Mouse (Mus musculus): ENCODE data around the gene Papolb. TPM values are rescaled to one million over a fixed set of nuclear protein-coding genes. Genes with fewer than 3 reads are reported as not detected.

Papolb gene
- polyA plus RNA-seq, 1 experiment from 2014 or later: 0.32 TPM

- H3K27ac ChIP-seq: peak overlapping the region; percentile 45
Measured at GRCm38 (mm10) chr5:142509141-142510060, 20.5 kb downstream of the Papolb start.

GRCm38 (mm10) chr5:142505695-142506423, 24.0 kb downstream of the Papolb start:
- H3K4me1 ChIP-seq: peaks cover 16% of the 10 kb centered on the region
- H3K9ac ChIP-seq: no peak overlapping the region
- H3K27ac ChIP-seq: no peak overlapping the region
- ATAC-seq (ENCODE audit: low FRiP score): no peak
- H3K4me2 ChIP-seq (replicated peaks): no peak overlapping the region
- H3K27me3 ChIP-seq: peaks cover 10% of the 10 kb centered on the region; the same call in 1 of the 2 replicates
- H3K9me3 ChIP-seq (replicated peaks): no peaks in the 10 kb centered on the region
- 70% methylated on average over 3 of the region's 3 CpGs for WGBS
- H3K36me3 ChIP-seq: no peaks in the 10 kb centered on the region
- no peak overlapping the region for H3K4me3 ChIP-seq

More at GRCm38 (mm10) chr5:142509141-142510060, 20.5 kb downstream of the Papolb start:
- H3K4me1 ChIP-seq: peaks cover 13% of the 10 kb centered on the region
- WGBS: 12% methylated on average over 15 of the region's 15 CpGs
- H3K9ac ChIP-seq: peak overlapping the region; percentile 39; the same call in 1 of the 2 replicates
- H3K36me3 ChIP-seq: no peaks in the 10 kb centered on the region
- 0 out of 2 replicates have a peak, but pooled peaks cover 5% of the 10 kb centered on the region for H3K27me3 ChIP-seq
- no peak for ATAC-seq (ENCODE audit: low FRiP score)
- peak overlapping the region; percentile 39 for H3K4me2 ChIP-seq (replicated peaks)
- H3K9me3 ChIP-seq (replicated peaks): no peaks in the 10 kb centered on the region
- no peak overlapping the region for H3K4me3 ChIP-seq

- H3K4me2 ChIP-seq (replicated peaks): no peak overlapping the region
- H3K9ac ChIP-seq: no peak overlapping the region
- H3K36me3 ChIP-seq: no peaks in the 10 kb centered on the region
- no peak overlapping the region for H3K4me3 ChIP-seq
- peaks cover 10% of the 10 kb centered on the region; the same call in 1 of the 2 replicates for H3K27me3 ChIP-seq
- 86% methylated on average over 3 of the region's 3 CpGs for WGBS
- no peak overlapping the region for H3K27ac ChIP-seq
- peaks cover 15% of the 10 kb centered on the region for H3K4me1 ChIP-seq
- H3K9me3 ChIP-seq (replicated peaks): no peaks in the 10 kb centered on the region
- no peak for ATAC-seq (ENCODE audit: low FRiP score)
Measured at GRCm38 (mm10) chr5:142504175-142504574, 25.7 kb downstream of the Papolb start.

- no peaks in the 10 kb centered on the region for H3K36me3 ChIP-seq
- H3K9ac ChIP-seq: no peak overlapping the region
- peaks cover 5% of the 10 kb centered on the region for H3K27me3 ChIP-seq
- no peak overlapping the region for H3K4me2 ChIP-seq (replicated peaks)
- H3K9me3 ChIP-seq (replicated peaks): no peaks in the 10 kb centered on the region
- H3K4me3 ChIP-seq: no peak overlapping the region
- WGBS: 6% methylated on average over 3 of the region's 3 CpGs
- no peak overlapping the region for H3K27ac ChIP-seq
- peaks cover 18% of the 10 kb centered on the region; the same call in 1 of the 2 replicates for H3K4me1 ChIP-seq
- peak; percentile 87 for ATAC-seq (ENCODE audit: low FRiP score)
Measured at GRCm38 (mm10) chr5:142502414-142502813, 27.5 kb downstream of the Papolb start.

GRCm38 (mm10) chr5:142500918-142501317, 29.0 kb downstream of the Papolb start:
- Histone ChIP-seq H3K27me3 (peaks cover 5% of the 10 kb centered on the region), H3K4me2 (replicated peaks) (no peak overlapping the region), H3K4me3 (no peak overlapping the region), H3K9me3 (replicated peaks) (no peaks in the 10 kb centered on the region), H3K36me3 (no peaks in the 10 kb centered on the region), H3K4me1 (peaks cover 18% of the 10 kb centered on the region; the same call in 1 of the 2 replicates), H3K9ac (peak overlapping the region; percentile 44; the same call in 1 of the 2 replicates), H3K27ac (no peak overlapping the region)
- no peak for ATAC-seq (ENCODE audit: low FRiP score)
- 78% methylated on average over 10 of the region's 10 CpGs for WGBS

- peaks cover 5% of the 10 kb centered on the region for H3K27me3 ChIP-seq
- H3K4me1 ChIP-seq: peaks cover 18% of the 10 kb centered on the region; the same call in 1 of the 2 replicates
- no peaks in the 10 kb centered on the region for H3K36me3 ChIP-seq
- H3K4me3 ChIP-seq: no peak overlapping the region
- no peak for ATAC-seq (ENCODE audit: low FRiP score)
- H3K9me3 ChIP-seq (replicated peaks): no peaks in the 10 kb centered on the region
- WGBS: 32% methylated on average over 3 of the region's 3 CpGs
- H3K27ac ChIP-seq: no peak overlapping the region
- no peak overlapping the region for H3K4me2 ChIP-seq (replicated peaks)
- no peak overlapping the region for H3K9ac ChIP-seq
Measured at GRCm38 (mm10) chr5:142498964-142499363, 30.9 kb downstream of the Papolb start.

- H3K9ac ChIP-seq: no peak overlapping the region
Measured at GRCm38 (mm10) chr5:142495321-142496096, 34.4 kb downstream of the Papolb start.

GRCm38 (mm10) chr5:142493307-142493706, 36.6 kb downstream of the Papolb start:
- Histone ChIP-seq H3K36me3 (no peaks in the 10 kb centered on the region), H3K27ac (no peak overlapping the region), H3K27me3 (no peaks in the 10 kb centered on the region; the same call in 1 of the 2 replicates), H3K4me2 (replicated peaks) (no peak overlapping the region), H3K4me3 (no peak overlapping the region), H3K9me3 (replicated peaks) (no peaks in the 10 kb centered on the region), H3K4me1 (no peaks in the 10 kb centered on the region), H3K9ac (no peak overlapping the region)
- ATAC-seq (ENCODE audit: low FRiP score): no peak
- WGBS: 87% methylated on average over 3 of the region's 3 CpGs

More at GRCm38 (mm10) chr5:142495321-142496096, 34.4 kb downstream of the Papolb start:
- Histone ChIP-seq H3K4me2 (replicated peaks) (no peak overlapping the region), H3K4me3 (no peak overlapping the region), H3K4me1 (peaks cover 12% of the 10 kb centered on the region; the same call in 1 of the 2 replicates), H3K9me3 (replicated peaks) (no peaks in the 10 kb centered on the region), H3K27ac (no peak overlapping the region), H3K36me3 (no peaks in the 10 kb centered on the region), H3K27me3 (no peaks in the 10 kb centered on the region; the same call in 1 of the 2 replicates)
- WGBS: 59% methylated on average over 14 of the region's 14 CpGs
- ATAC-seq (ENCODE audit: low FRiP score): no peak

- H3K4me1 ChIP-seq: peaks cover 4% of the 10 kb centered on the region; the same call in 1 of the 2 replicates
- no peaks in the 10 kb centered on the region for H3K9me3 ChIP-seq (replicated peaks)
- no peak overlapping the region for H3K4me2 ChIP-seq (replicated peaks)
- no peak overlapping the region for H3K4me3 ChIP-seq
- no peaks in the 10 kb centered on the region for H3K27me3 ChIP-seq
- no peak overlapping the region for H3K27ac ChIP-seq
- no peak overlapping the region for H3K9ac ChIP-seq
- no peaks in the 10 kb centered on the region for H3K36me3 ChIP-seq
- no peak for ATAC-seq (ENCODE audit: low FRiP score)
- WGBS: 76% methylated on average over 9 of the region's 9 CpGs
Measured at GRCm38 (mm10) chr5:142489955-142490707, 39.7 kb downstream of the Papolb start.

GRCm38 (mm10) chr5:142486654-142487053, 43.2 kb downstream of the Papolb start:
- H3K4me3 ChIP-seq: no peak overlapping the region
- no peaks in the 10 kb centered on the region for H3K9me3 ChIP-seq (replicated peaks)
- H3K27me3 ChIP-seq: no peaks in the 10 kb centered on the region
- 64% methylated on average over 9 of the region's 9 CpGs for WGBS
- H3K36me3 ChIP-seq: no peaks in the 10 kb centered on the region
- H3K4me2 ChIP-seq (replicated peaks): no peak overlapping the region
- no peak overlapping the region for H3K27ac ChIP-seq
- ATAC-seq (ENCODE audit: low FRiP score): no peak
- H3K4me1 ChIP-seq: peaks cover 4% of the 10 kb centered on the region; the same call in 1 of the 2 replicates
- H3K9ac ChIP-seq: no peak overlapping the region

GRCm38 (mm10) chr5:142483581-142483980, 46.3 kb downstream of the Papolb start:
- H3K36me3 ChIP-seq: no peaks in the 10 kb centered on the region
- H3K27me3 ChIP-seq: no peaks in the 10 kb centered on the region
- H3K4me1 ChIP-seq: peaks cover 4% of the 10 kb centered on the region; the same call in 1 of the 2 replicates
- no peak overlapping the region for H3K4me2 ChIP-seq (replicated peaks)
- no peak overlapping the region for H3K9ac ChIP-seq
- ATAC-seq (ENCODE audit: low FRiP score): no peak
- 91% methylated on average over 5 of the region's 5 CpGs for WGBS
- H3K27ac ChIP-seq: no peak overlapping the region
- H3K4me3 ChIP-seq: no peak overlapping the region
- no peaks in the 10 kb centered on the region for H3K9me3 ChIP-seq (replicated peaks)

All from hindbrain, embryonic 12.5 days (tissue).